Mouse (Mus musculus) liver, embryonic 14 days (tissue): ENCODE measurements around the gene Mpzl3. TPM values are rescaled to one million over a fixed set of nuclear protein-coding genes. Genes with fewer than 3 reads are reported as not detected.

Experiments used
- polyA plus RNA-seq: library from polyadenylated mRNA; depleted of rRNA; stranded (reverse); fragments of >200 nt; gene quantifications from 2 replicates; pipeline ENCODE4 v1.2.3, GENCODE M21; 2012; rRNA removed

The Mpzl3 gene
- 0.43 and 0.51 TPM in 2 replicates for polyA plus RNA-seq

DNA sequence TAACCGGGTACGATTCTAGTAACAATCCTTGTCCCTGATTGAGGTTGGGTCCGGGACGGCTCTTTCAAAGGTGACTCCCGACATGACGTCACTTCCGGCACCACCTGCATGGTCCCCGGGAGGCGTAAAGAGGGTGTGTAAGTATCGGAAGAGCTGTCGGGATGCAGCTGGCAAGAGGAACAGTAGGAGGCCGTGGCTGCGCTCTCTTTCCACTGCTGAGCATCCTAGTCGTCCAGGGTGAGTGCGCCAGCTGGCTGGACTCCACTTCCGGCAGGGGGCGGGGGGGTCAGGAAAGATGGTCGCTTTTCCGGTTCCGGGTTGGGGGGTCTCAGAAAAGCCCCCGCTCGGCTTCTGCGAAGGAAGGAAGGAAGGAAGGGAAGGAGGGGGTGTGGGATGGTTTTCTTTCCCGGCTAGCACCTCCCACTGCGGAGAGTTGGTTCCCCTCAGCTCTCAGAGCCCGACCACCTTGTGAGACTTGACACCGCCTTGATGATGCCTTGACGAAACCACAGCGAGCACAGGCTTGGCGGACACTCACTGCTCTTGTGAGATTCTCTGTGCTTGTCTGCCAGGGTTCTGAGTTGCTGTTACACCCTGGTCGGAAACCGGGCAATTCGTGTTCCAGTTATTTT is at the start of gene Mpzl3:
Gene Mpzl3 (plus strand): TSS at position 105 of the 632 bp plus-strand sequence.

DNA sequence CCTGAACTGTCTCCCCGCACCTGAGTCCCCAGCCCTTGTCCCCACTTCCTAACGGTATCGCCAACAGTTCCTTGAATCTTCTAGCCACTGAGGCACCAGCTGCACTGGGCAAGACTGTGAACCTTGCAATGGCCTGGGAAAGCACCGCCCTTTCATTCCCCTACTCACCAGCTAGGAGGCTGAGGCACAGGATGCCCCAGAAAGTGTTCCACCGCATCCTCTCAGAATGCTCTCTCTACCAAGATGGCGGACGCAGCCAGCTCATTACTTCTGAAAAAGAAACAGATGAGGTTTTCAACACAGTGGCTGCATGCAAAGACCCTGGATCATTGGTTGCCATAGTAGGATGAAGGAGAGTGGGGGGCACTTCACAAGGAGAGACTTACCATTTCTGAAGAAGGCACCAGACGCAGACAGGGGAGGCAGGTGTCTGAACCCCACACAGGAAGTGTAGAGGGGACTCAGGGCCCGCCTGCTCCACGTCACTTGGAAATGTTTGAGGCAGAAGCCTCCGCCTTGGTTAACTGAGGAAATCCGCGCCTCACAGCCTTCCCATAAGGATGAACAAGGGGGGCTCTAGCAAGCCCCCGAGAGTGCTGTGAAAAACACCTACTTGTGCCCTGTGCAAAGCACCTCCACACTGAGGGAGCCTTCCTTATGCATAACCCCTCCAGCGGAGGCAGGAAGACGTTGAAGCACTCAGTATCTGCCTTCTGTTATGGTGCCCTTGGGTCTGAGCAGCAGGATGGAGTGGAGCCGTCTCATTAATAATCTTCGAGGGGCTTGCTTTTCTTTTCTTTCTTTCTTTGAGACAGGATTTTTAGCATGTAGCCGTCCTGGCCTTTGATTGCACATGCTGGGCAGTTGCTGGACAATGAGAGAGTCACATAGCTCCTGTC is 45.6 kb upstream of the Mpzl3 start, which contains the start of gene Cd3e:
Gene Cd3e (minus strand): TSS at position 448 of the 899 bp plus-strand sequence.

DNA sequence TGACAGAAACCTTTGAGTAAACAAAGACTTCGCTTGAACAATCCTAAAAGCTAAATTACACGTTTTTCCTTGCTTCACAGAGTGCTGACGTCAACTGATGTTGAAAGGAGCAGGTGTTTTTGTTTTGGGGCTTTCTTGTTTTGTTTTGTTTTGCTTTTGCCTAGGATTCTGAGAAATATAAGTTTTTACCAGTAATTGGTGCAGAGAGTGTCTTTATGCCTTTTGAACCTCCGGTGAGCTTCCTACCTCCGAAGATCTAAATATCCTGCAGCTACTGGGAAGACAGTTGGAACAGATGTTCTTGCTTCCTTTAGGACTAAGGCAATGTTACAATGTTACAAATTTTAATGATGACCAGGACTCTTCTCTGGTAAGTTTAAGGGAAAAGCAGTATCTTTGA is 15.5 kb upstream of the Mpzl3 start, which contains the start of gene Mpzl2:
Gene Mpzl2 (plus strand): TSS at position 301 of the 400 bp plus-strand sequence.

DNA sequence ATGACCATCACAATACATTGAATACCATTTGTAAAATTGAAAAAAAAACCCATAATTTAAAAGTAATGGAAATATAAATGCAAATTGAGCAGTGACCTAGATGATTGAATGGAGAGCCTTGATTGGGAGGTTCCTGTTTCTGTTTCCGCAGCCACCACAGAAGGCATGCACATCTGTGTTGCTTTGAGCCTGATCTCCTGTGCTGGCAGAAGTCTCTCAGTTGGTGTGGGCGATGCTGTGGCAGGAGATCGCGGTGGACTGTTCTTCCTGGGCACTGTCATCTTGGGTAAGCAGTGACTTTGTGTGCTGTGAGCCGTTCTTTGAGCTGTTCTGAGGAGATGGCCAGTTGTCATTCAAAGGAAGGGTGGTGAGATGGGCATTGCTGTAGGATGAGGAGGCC is 24.0 kb downstream of the Mpzl3 start, which contains the start of gene Jaml:
Gene Jaml (plus strand): TSS at position 173 of the 400 bp plus-strand sequence.

DNA sequence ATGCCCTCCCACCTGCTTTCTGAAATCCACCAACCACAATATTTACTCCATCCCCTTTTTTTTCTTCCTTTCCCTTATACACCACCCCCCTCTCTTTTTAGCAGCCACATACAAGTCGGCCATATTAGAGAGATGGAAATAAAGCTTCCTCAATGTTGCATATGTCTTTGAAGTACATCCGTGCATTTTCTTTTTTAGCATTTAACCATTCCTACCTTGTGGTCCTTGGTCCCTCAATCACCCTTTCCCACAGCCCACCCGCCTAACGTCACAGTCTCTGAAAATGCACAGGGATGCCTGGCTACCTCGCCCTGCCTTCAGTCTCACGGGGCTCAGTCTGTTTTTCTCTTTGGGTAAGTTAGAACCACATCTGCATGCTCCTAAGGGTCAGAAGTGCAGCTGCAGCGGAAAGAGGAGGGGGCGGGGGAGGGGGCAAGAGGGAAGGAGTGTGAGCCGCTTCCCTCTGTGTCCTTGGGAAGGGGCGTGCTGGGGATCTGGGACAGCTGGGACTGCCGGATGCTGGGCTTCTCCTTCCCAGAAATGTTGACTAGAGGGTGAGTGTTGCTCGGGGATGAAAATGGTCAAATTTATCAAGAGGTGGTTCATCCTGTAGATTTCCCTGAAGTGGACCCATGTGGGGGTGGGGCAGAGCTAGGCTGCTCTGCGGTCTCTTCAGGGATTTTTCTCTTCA is 62.9 kb downstream of the Mpzl3 start, which contains the start of gene Scn2b:
Gene Scn2b (plus strand): TSS at position 42 of the 691 bp plus-strand sequence.

Other genes with a start within 250 kb of the Mpzl3 start
- 2.0 and 3.3 TPM in 2 replicates for gene Kmt2a, start 173.9 kb upstream of the Mpzl3 start, polyA plus RNA-seq
- gene Atp5l, start 134.4 kb upstream of the Mpzl3 start, polyA plus RNA-seq, result 404 and 423 TPM in 2 replicates
- 6.4 and 9.6 TPM in 2 replicates for gene Ube4a, start 89.6 kb upstream of the Mpzl3 start, polyA plus RNA-seq
- 0.09 and 0.17 TPM in 2 replicates for gene Cd3g, start 74.8 kb upstream of the Mpzl3 start, polyA plus RNA-seq
- 0.01 and 0.02 TPM in 2 replicates for gene Cd3d, start 73.4 kb upstream of the Mpzl3 start, polyA plus RNA-seq
- not detected in 2 replicates for gene Cd3e, start 45.6 kb upstream of the Mpzl3 start, polyA plus RNA-seq
- 4.8 and 5.3 TPM in 2 replicates for gene Mpzl2, start 15.4 kb upstream of the Mpzl3 start, polyA plus RNA-seq
- 0.06 and 0.07 TPM in 2 replicates for gene Jaml, start 24.0 kb downstream of the Mpzl3 start, polyA plus RNA-seq
- gene Scn2b, start 62.6 kb downstream of the Mpzl3 start, polyA plus RNA-seq, result 0.14 and 0.16 TPM in 2 replicates
- 0.06 and 0.07 TPM in 2 replicates for gene Scn4b, start 83.2 kb downstream of the Mpzl3 start, polyA plus RNA-seq
- 0.02 TPM in 1 of 2 replicates, not detected in the other for gene BC049352, start 126.8 kb downstream of the Mpzl3 start, polyA plus RNA-seq
- 0.01 and 0.05 TPM in 2 replicates for gene Tmprss4, start 148.9 kb downstream of the Mpzl3 start, polyA plus RNA-seq
- 1.2 and 1.7 TPM in 2 replicates for gene Il10ra, start 214.0 kb downstream of the Mpzl3 start, polyA plus RNA-seq